Comparison of ENCODE assay signal across 18 mouse cellular contexts in genomic region chr3:85310401-85310989, GRCm38 (mm10).
DNase-seq lines count a peak whose midpoint lies in the region; ATAC-seq lines count a peak whose summit lies in the region.
"Had no signal": no experiment of that assay in that cellular context is flagged by ENCODE, and none has a peak within 500 bp of the region (broad histone marks: within the 10 kb centered on the region; RNA-seq: fewer than 3 reads in every experiment).

No protein-coding gene starts in this region.

- H3K4me1 ChIP-seq in forebrain, embryonic 15.5 days = no peaks in the 10 kb centered on the region
- H3K4me1 ChIP-seq: liver, embryonic 13.5 days had no signal

- peak; percentile 66 for DNase-seq in layer of hippocampus, adult 9-11 months
- DNase-seq in layer of hippocampus, postnatal 25 days (ENCODE audit: extremely low spot score in 1 of 2, low spot score in 1 of 2) = no peak
- peak; percentile 83 to 86 for DNase-seq in frontal cortex, adult 2 months (ENCODE audit: extremely low spot score in 1 of 2, low spot score in 1 of 2)
- peak; percentile 60 to 88 for DNase-seq in left cerebral cortex, postnatal 14 days (ENCODE audit: low spot score in 2 of 2)
- peak; percentile 94 for DNase-seq in telencephalon, adult 2 months (ENCODE audit: low read depth, low spot score)
- DNase-seq in ovary, postnatal 14 days (ENCODE audit: low spot score) = no peak
- DNase-seq: B cell, adult 2 months; cerebellum, adult 11-12 months; heart, postnatal 14 days; kidney, postnatal 10 days; layer of hippocampus, postnatal 36 days; liver, embryonic 13.5 days; thymus, adult 2 months had no signal

- H3K4me3 ChIP-seq in forebrain, embryonic 15.5 days = no peak overlapping the region
- H3K4me3 ChIP-seq: heart, embryonic 10.5 days; hindbrain, embryonic 15.5 days; liver, embryonic 13.5 days; midbrain, embryonic 10.5 days had no signal

- H3K4me2 ChIP-seq in forebrain, embryonic 15.5 days (replicated peaks) = no peak overlapping the region
- H3K4me2 ChIP-seq: hindbrain, embryonic 15.5 days; liver, embryonic 13.5 days had no signal

- no peaks in the 10 kb centered on the region for H3K36me3 ChIP-seq in forebrain, embryonic 15.5 days
- H3K36me3 ChIP-seq: heart, embryonic 10.5 days; hindbrain, embryonic 15.5 days; liver, embryonic 13.5 days; midbrain, embryonic 10.5 days had no signal

- intact Hi-C loops in left cerebral cortex, postnatal 14 days (cut with DNase I) = loop anchor here (1.0 to 10.0 kb wide), 5 partner anchors 154 to 354 kb away; no protein-coding TSS in a partner anchor

- no peak overlapping the region for H3K27ac ChIP-seq in forebrain, embryonic 15.5 days (replicated peaks)
- H3K27ac ChIP-seq: heart, embryonic 10.5 days; hindbrain, embryonic 15.5 days; liver, embryonic 13.5 days; midbrain, embryonic 10.5 days had no signal

- H3K9ac ChIP-seq in forebrain, embryonic 15.5 days (replicated peaks) = no peak overlapping the region
- H3K9ac ChIP-seq: hindbrain, embryonic 15.5 days; liver, embryonic 13.5 days had no signal

- 84% methylated on average over 8 of the region's 8 CpGs for WGBS in forebrain, embryonic 15.5 days

- H3K27me3 ChIP-seq in forebrain, embryonic 15.5 days = no peaks in the 10 kb centered on the region
- H3K27me3 ChIP-seq: hindbrain, embryonic 15.5 days; liver, embryonic 13.5 days had no signal

- ATAC-seq in forebrain, embryonic 15.5 days (replicated peaks) = no peak
- ATAC-seq: intestine, postnatal 0 days had no signal

- H3K9me3 ChIP-seq in forebrain, embryonic 15.5 days = no peaks in the 10 kb centered on the region
- H3K9me3 ChIP-seq: heart, embryonic 10.5 days; hindbrain, embryonic 15.5 days; liver, embryonic 13.5 days; midbrain, embryonic 10.5 days had no signal

Comparison
In these comparisons a context has a peak if more than half of its experiments do, and no peak if none do; other contexts are left out.
1. DNase-seq: peak in layer of hippocampus, adult 9-11 months (single experiment), frontal cortex, adult 2 months (2 of 2), left cerebral cortex, postnatal 14 days (2 of 2) and telencephalon, adult 2 months (single experiment); none in layer of hippocampus, postnatal 25 days (0 of 2) and ovary, postnatal 14 days (single experiment).